Mouse (Mus musculus) stomach, embryonic 14.5 days (tissue): Measurements from ENCODE around the gene Cyp24a1. TPM values are rescaled to one million over a fixed set of nuclear protein-coding genes. Genes with fewer than 3 reads are reported as not detected.

Experiments
- ATAC-seq: fragments of 200-750 bp; cut with Nextera tagmentation; 2 replicates; pipeline ENCODE4 v1.8.0; 2017; ENCODE audit warnings: low read depth, moderate TSS enrichment; ENCODE audit not compliant: insufficient number of reproducible peaks, insufficient read depth, low FRiP score
- H3K27ac ChIP-seq: fragments of 300-500 bp; sonication (generic); 2 replicates; pipeline ENCODE4 v1.5.1; 2014; ENCODE audit warnings: mild to moderate bottlenecking, low read length, moderate library complexity, mixed read lengths
- H3K27me3 ChIP-seq: fragments of 300-500 bp; sonication (generic); 2 replicates; pipeline ENCODE4 v1.6.1; 2014; ENCODE audit warnings: low read length, control low read depth, mixed read lengths; ENCODE audit not compliant: control insufficient read depth, insufficient read depth
- H3K36me3 ChIP-seq: fragments of 300-500 bp; sonication (generic); 2 replicates; pipeline ENCODE4 v1.6.1; 2014; ENCODE audit warnings: mild to moderate bottlenecking, control low read depth, low read length, moderate library complexity, mixed read lengths; ENCODE audit not compliant: control insufficient read depth, insufficient read depth
- H3K4me1 ChIP-seq: fragments of 300-500 bp; sonication (generic); 2 replicates; pipeline ENCODE4 v1.6.1; 2014; ENCODE audit warnings: low read length, control low read depth, mixed read lengths; ENCODE audit not compliant: control insufficient read depth, insufficient read depth
- H3K4me2 ChIP-seq: fragments of 300-500 bp; sonication (generic); replicated peaks from 2 replicates; pipeline ENCODE4 v1.6.1; 2014; ENCODE audit warnings: low read depth, low read length, control low read depth
- H3K4me3 ChIP-seq: fragments of 300-500 bp; sonication (generic); 2 replicates; pipeline ENCODE4 v1.5.1; 2014; ENCODE audit warnings: low read depth, low read length, control low read depth
- H3K9ac ChIP-seq: fragments of 300-500 bp; sonication (generic); replicated peaks from 2 replicates; pipeline ENCODE4 v1.6.1; 2014; ENCODE audit warnings: low read depth, mild to moderate bottlenecking, control low read depth, low read length, moderate library complexity, mixed read lengths
- H3K9me3 ChIP-seq: fragments of 300-500 bp; sonication (generic); 2 replicates; pipeline ENCODE4 v1.6.1; 2016; ENCODE audit warnings: low read depth, low read length, control low read depth; ENCODE audit not compliant: control insufficient read depth
- WGBS: fragments of 180-500 bp; shearing (Covaris S2); extraction: QIAGEN DNeasy Blood & Tissue Kit; methylation state at CpG from one replicate; pipeline ENCODE4 v1.1.7; 2014; 5-methylcytosine and 5-hydroxymethylcytosine counted together
- polyA plus RNA-seq: library from polyadenylated mRNA; unstranded; fragments of >200 nt; fragmentation: Nextera tagmentation; extraction: Ambion mirVana; gene quantifications from 2 replicates; pipeline ENCODE4 v1.2.1, GENCODE M21; 2014

Gene Cyp24a1
- polyA plus RNA-seq, 1 experiment from 2014 or later = not detected

- no peaks in the 10 kb centered on the region for H3K4me1 ChIP-seq
- H3K36me3 ChIP-seq = no peaks in the 10 kb centered on the region
- WGBS = 89% methylated on average over 3 of the region's 3 CpGs
- no peak for ATAC-seq
- no peak overlapping the region for H3K27ac ChIP-seq
- no peaks in the 10 kb centered on the region for H3K9me3 ChIP-seq
- 0 out of 2 replicates have a peak, but pooled peaks cover 3% of the 10 kb centered on the region for H3K27me3 ChIP-seq
- no peak overlapping the region for H3K4me2 ChIP-seq
- no peak overlapping the region for H3K4me3 ChIP-seq
- no peak overlapping the region for H3K9ac ChIP-seq
These were observed 33.3 kb upstream of the Cyp24a1 start for GRCm38 (mm10) chr2:170530256-170530655.

- Histone ChIP-seq H3K9ac (no peak overlapping the region), H3K27me3 (0 out of 2 replicates have a peak, but pooled peaks cover 3% of the 10 kb centered on the region), H3K27ac (no peak overlapping the region), H3K4me2 (no peak overlapping the region), H3K36me3 (no peaks in the 10 kb centered on the region), H3K9me3 (no peaks in the 10 kb centered on the region), H3K4me1 (no peaks in the 10 kb centered on the region), H3K4me3 (no peak overlapping the region)
- WGBS = 87% methylated on average over 7 of the region's 7 CpGs
- no peak for ATAC-seq
These were observed 32.8 kb upstream of the Cyp24a1 start for GRCm38 (mm10) chr2:170529766-170530165.

GRCm38 (mm10) chr2:170528061-170528460 is 31.1 kb upstream of the Cyp24a1 start:
- H3K36me3 ChIP-seq = no peaks in the 10 kb centered on the region
- no peak overlapping the region for H3K4me2 ChIP-seq
- H3K4me3 ChIP-seq = no peak overlapping the region
- H3K27me3 ChIP-seq = no peaks in the 10 kb centered on the region
- no peaks in the 10 kb centered on the region for H3K9me3 ChIP-seq
- H3K9ac ChIP-seq = no peak overlapping the region
- no peak overlapping the region for H3K27ac ChIP-seq
- no peaks in the 10 kb centered on the region for H3K4me1 ChIP-seq
- ATAC-seq = no peak
- WGBS = 96% methylated on average over 16 of the region's 16 CpGs

GRCm38 (mm10) chr2:170526513-170526912 is 29.6 kb upstream of the Cyp24a1 start:
- Histone ChIP-seq H3K4me3 (no peak overlapping the region), H3K9ac (no peak overlapping the region), H3K4me2 (no peak overlapping the region), H3K9me3 (no peaks in the 10 kb centered on the region), H3K4me1 (no peaks in the 10 kb centered on the region), H3K36me3 (no peaks in the 10 kb centered on the region), H3K27me3 (no peaks in the 10 kb centered on the region), H3K27ac (no peak overlapping the region)
- no peak for ATAC-seq
- 84% methylated on average over 8 of the region's 8 CpGs for WGBS

- WGBS = 12% methylated on average over 7 of the region's 7 CpGs
- Histone ChIP-seq H3K4me2 (no peak overlapping the region), H3K27me3 (no peaks in the 10 kb centered on the region), H3K36me3 (peaks cover 31% of the 10 kb centered on the region), H3K4me3 (no peak overlapping the region), H3K27ac (no peak overlapping the region), H3K9me3 (no peaks in the 10 kb centered on the region), H3K9ac (no peak overlapping the region), H3K4me1 (no peaks in the 10 kb centered on the region)
- ATAC-seq = peak; percentile 53; the same call in 1 of the 2 replicates
These were observed 23.5 kb upstream of the Cyp24a1 start for GRCm38 (mm10) chr2:170520321-170520971.

- peaks cover 11% of the 10 kb centered on the region; the same call in 1 of the 2 replicates for H3K4me1 ChIP-seq
- H3K27me3 ChIP-seq = no peaks in the 10 kb centered on the region
- H3K9ac ChIP-seq = no peak overlapping the region
- H3K9me3 ChIP-seq = no peaks in the 10 kb centered on the region
- WGBS = 87% methylated on average over 12 of the region's 12 CpGs
- no peak overlapping the region for H3K4me2 ChIP-seq
- no peak for ATAC-seq
- H3K36me3 ChIP-seq = peaks cover 26% of the 10 kb centered on the region
- no peak overlapping the region for H3K4me3 ChIP-seq
- no peak overlapping the region for H3K27ac ChIP-seq
These were observed 16.8 kb upstream of the Cyp24a1 start for GRCm38 (mm10) chr2:170513756-170514155.

- under 1% methylated on average over 60 of the region's 69 CpGs for WGBS
These were observed 14.3 kb upstream of the Cyp24a1 start for GRCm38 (mm10) chr2:170511073-170511891.

GRCm38 (mm10) chr2:170508821-170509220 is 11.9 kb upstream of the Cyp24a1 start:
- H3K27ac ChIP-seq = no peak overlapping the region
- H3K4me2 ChIP-seq = peak overlapping the region; percentile 49
- 0 out of 2 replicates have a peak overlapping the region, but pooled peaks have one; percentile 9 for H3K4me3 ChIP-seq
- no peaks in the 10 kb centered on the region for H3K36me3 ChIP-seq
- no peak overlapping the region for H3K9ac ChIP-seq
- H3K9me3 ChIP-seq = no peaks in the 10 kb centered on the region
- peaks cover 11% of the 10 kb centered on the region; the same call in 1 of the 2 replicates for H3K4me1 ChIP-seq
- WGBS = 2% methylated on average over 12 of the region's 12 CpGs
- no peak for ATAC-seq
- H3K27me3 ChIP-seq = no peaks in the 10 kb centered on the region

More at GRCm38 (mm10) chr2:170511073-170511891, 14.3 kb upstream of the Cyp24a1 start:
- Histone ChIP-seq H3K9ac (peak overlapping the region; percentile 85), H3K9me3 (no peaks in the 10 kb centered on the region), H3K27ac (peak overlapping the region; percentile 80), H3K4me3 (peak overlapping the region; percentile 94), H3K27me3 (no peaks in the 10 kb centered on the region), H3K4me1 (peaks cover 11% of the 10 kb centered on the region; the same call in 1 of the 2 replicates), H3K36me3 (peaks cover 7% of the 10 kb centered on the region), H3K4me2 (peak overlapping the region; percentile 63)
- peak; percentile 72 for ATAC-seq
